Mouse (Mus musculus) neural tube, embryonic 15.5 days (tissue): ENCODE data around the gene Atp5e. TPM values are rescaled to one million over a fixed set of nuclear protein-coding genes. Genes with fewer than 3 reads are reported as not detected.

ENCODE experiments used
- ATAC-seq: fragments of 200-750 bp; cut with Nextera tagmentation; 2 replicates; pipeline ENCODE4 v1.8.0; 2017; ENCODE audit warnings: mild to moderate bottlenecking, moderate TSS enrichment, moderate library complexity; ENCODE audit not compliant: low FRiP score
- H3K27ac ChIP-seq: fragments of 300-500 bp; sonication (generic); replicated peaks from 2 replicates; pipeline ENCODE4 v1.5.1; 2015; ENCODE audit warnings: mild to moderate bottlenecking, inconsistent platforms
- H3K27me3 ChIP-seq: fragments of 300-500 bp; sonication (generic); replicated peaks from 2 replicates; pipeline ENCODE4 v1.6.1; 2015; ENCODE audit warnings: inconsistent platforms
- H3K36me3 ChIP-seq: fragments of 300-500 bp; sonication (generic); 2 replicates; pipeline ENCODE4 v1.6.1; 2015; ENCODE audit warnings: inconsistent platforms
- H3K4me1 ChIP-seq: fragments of 300-500 bp; sonication (generic); 2 replicates; pipeline ENCODE4 v1.6.1; 2015; ENCODE audit warnings: inconsistent platforms
- H3K4me2 ChIP-seq: fragments of 300-500 bp; sonication (generic); 2 replicates; pipeline ENCODE4 v1.6.1; 2015; ENCODE audit warnings: inconsistent platforms, mild to moderate bottlenecking, moderate library complexity
- H3K4me3 ChIP-seq: fragments of 300-500 bp; sonication (generic); replicated peaks from 2 replicates; pipeline ENCODE4 v1.5.1; 2015; ENCODE audit warnings: mild to moderate bottlenecking, inconsistent platforms
- H3K9ac ChIP-seq: fragments of 300-500 bp; sonication (generic); replicated peaks from 2 replicates; pipeline ENCODE4 v1.6.1; 2015; ENCODE audit warnings: mild to moderate bottlenecking, inconsistent platforms
- H3K9me3 ChIP-seq: fragments of 300-500 bp; sonication (generic); replicated peaks from 2 replicates; pipeline ENCODE4 v1.6.1; 2016; ENCODE audit warnings: inconsistent platforms
- WGBS: fragments of 180-500 bp; shearing (Covaris S2); methylation state at CpG from one replicate; pipeline ENCODE4 v1.1.7; 2015; ENCODE audit warnings: mixed read lengths; 5-methylcytosine and 5-hydroxymethylcytosine counted together
- polyA plus RNA-seq: library from polyadenylated mRNA; unstranded; fragments of >200 nt; fragmentation: Nextera tagmentation; extraction: Ambion mirVana; gene quantifications from 2 replicates; pipeline ENCODE4 v1.2.1, GENCODE M21; 2015

Atp5e gene
- 758 and 902 TPM in 2 replicates for polyA plus RNA-seq

GRCm38 (mm10) chr2:174463789-174464523 is at the start of gene Atp5e:
Gene Atp5e (minus strand): TSS chr2:174464105.
- ATAC-seq = peak; percentile 99
- Histone ChIP-seq H3K36me3 (peaks cover 45% of the 10 kb centered on the region), H3K27me3 (no peaks in the 10 kb centered on the region), H3K9me3 (no peaks in the 10 kb centered on the region), H3K4me3 (peak within 1 kb of the TSS; percentile 94), H3K4me2 (peak within 1 kb of the TSS; percentile 95), H3K27ac (peak within 1 kb of the TSS; percentile 85), H3K4me1 (peaks cover 16% of the 10 kb centered on the region), H3K9ac (peak within 1 kb of the TSS; percentile 89)
- 2% methylated on average over 48 of the region's 48 CpGs for WGBS

- no peak overlapping the region for H3K9ac ChIP-seq
- H3K36me3 ChIP-seq = no peaks in the 10 kb centered on the region
- no peak overlapping the region for H3K4me3 ChIP-seq
- no peaks in the 10 kb centered on the region for H3K9me3 ChIP-seq
- no peak overlapping the region for H3K27ac ChIP-seq
- WGBS = 93% methylated on average over 8 of the region's 8 CpGs
- no peak for ATAC-seq
- no peak overlapping the region for H3K4me2 ChIP-seq
- H3K27me3 ChIP-seq = no peaks in the 10 kb centered on the region
- no peaks in the 10 kb centered on the region for H3K4me1 ChIP-seq
Measured at GRCm38 (mm10) chr2:174509825-174510224, 45.9 kb upstream of the Atp5e start.

GRCm38 (mm10) chr2:174507998-174508397 is 44.1 kb upstream of the Atp5e start:
- 68% methylated on average over 4 of the region's 4 CpGs for WGBS
- Histone ChIP-seq H3K4me2 (no peak overlapping the region), H3K36me3 (no peaks in the 10 kb centered on the region), H3K4me3 (no peak overlapping the region), H3K27ac (no peak overlapping the region), H3K4me1 (no peaks in the 10 kb centered on the region), H3K9ac (no peak overlapping the region), H3K9me3 (no peaks in the 10 kb centered on the region), H3K27me3 (no peaks in the 10 kb centered on the region)
- ATAC-seq = no peak

DNA sequence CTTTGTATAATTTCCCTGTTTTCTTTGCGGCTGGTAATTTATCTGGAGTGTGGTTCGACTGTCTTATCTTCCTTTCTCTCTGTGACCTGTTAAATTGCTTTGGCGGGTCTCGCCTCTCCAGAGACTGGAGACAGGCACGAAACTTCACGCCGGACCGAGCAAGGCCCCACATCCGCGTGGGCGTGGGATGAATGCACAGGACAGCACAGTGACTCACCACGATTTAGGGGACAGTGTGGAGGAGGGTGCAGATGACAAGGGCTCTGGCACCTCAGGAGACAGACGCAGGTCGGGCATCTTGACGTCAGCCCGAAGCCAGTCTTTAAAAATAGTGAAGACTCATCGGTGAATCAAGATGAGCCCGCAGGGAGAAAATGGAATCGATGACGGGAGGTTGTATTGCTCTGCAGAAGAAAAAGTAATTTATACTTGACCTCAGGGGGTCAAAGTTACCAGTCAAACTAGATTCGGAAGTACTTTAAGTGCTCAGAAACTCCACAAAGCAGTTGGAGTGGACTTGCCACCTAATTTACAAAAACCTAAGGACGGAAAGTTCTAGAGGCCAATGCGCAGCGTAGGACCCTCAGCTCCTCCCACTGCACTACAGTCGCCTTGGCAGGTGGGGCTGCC is 39.0 kb upstream of the Atp5e start:
- Histone ChIP-seq H3K27ac (no peak overlapping the region), H3K4me3 (no peak overlapping the region), H3K27me3 (no peaks in the 10 kb centered on the region), H3K36me3 (no peaks in the 10 kb centered on the region), H3K9ac (no peak overlapping the region), H3K9me3 (no peaks in the 10 kb centered on the region), H3K4me1 (peaks cover 9% of the 10 kb centered on the region), H3K4me2 (no peak overlapping the region)
- no peak for ATAC-seq
- 78% methylated on average over 25 of the region's 25 CpGs for WGBS

DNA sequence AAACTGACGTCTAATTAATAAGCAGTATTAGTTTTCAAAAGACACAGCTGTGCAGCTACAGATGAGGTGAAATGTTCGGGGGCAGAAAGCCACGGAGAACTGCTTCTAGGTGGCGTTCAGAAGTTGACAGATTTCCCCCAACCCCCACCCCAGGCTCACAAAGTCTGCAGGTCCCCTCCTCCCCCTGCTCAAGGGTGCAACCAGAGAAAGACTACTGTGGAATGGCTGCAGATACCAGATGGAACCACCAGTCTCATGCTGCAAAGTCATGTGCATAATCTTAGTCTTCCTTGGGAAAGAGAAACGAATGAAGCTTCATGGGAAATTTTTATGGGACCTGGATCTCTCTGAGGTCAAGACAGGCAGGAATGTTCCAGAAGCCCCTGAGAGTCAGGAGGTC is 38.4 kb upstream of the Atp5e start:
- Histone ChIP-seq H3K9ac (no peak overlapping the region), H3K4me1 (peaks cover 9% of the 10 kb centered on the region), H3K9me3 (no peaks in the 10 kb centered on the region), H3K27me3 (no peaks in the 10 kb centered on the region), H3K27ac (no peak overlapping the region), H3K36me3 (no peaks in the 10 kb centered on the region), H3K4me3 (no peak overlapping the region), H3K4me2 (no peak overlapping the region)
- WGBS = 41% methylated on average over 5 of the region's 5 CpGs
- ATAC-seq = no peak

DNA sequence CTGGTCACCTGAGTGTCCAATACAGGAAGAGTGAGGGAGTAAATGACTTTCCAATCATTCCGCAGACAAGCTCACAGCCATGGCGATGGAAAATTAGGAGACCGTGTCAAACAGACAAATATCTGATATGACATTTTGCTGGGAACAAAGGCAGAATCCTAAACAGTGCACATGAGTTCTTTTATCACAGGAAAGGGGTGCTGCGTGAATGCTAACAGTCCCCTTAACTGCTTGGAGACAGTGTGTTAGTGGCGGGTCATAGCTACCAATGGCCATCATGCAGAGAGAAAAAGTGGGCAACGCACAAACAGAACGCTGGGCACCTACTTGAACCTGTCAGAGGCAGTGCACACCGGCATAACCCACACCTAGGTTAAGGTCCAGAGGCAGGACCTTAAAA is 37.6 kb upstream of the Atp5e start:
- no peak overlapping the region for H3K27ac ChIP-seq
- ATAC-seq = no peak
- H3K27me3 ChIP-seq = no peaks in the 10 kb centered on the region
- no peaks in the 10 kb centered on the region for H3K36me3 ChIP-seq
- no peak overlapping the region for H3K4me3 ChIP-seq
- no peak overlapping the region for H3K9ac ChIP-seq
- no peaks in the 10 kb centered on the region for H3K9me3 ChIP-seq
- H3K4me2 ChIP-seq = no peak overlapping the region
- H3K4me1 ChIP-seq = peaks cover 9% of the 10 kb centered on the region
- WGBS = 74% methylated on average over 8 of the region's 8 CpGs

- H3K4me2 ChIP-seq = no peak overlapping the region
- no peak overlapping the region for H3K4me3 ChIP-seq
Measured at GRCm38 (mm10) chr2:174500814-174501503, 37.1 kb upstream of the Atp5e start.

GRCm38 (mm10) chr2:174492858-174493257 is 29.0 kb upstream of the Atp5e start:
- no peaks in the 10 kb centered on the region for H3K36me3 ChIP-seq
- no peak overlapping the region for H3K27ac ChIP-seq
- no peak for ATAC-seq
- H3K9me3 ChIP-seq = 0 out of 2 replicates have a peak, but pooled peaks cover 2% of the 10 kb centered on the region
- WGBS = 80% methylated on average over 2 of the region's 2 CpGs
- H3K4me3 ChIP-seq = no peak overlapping the region
- H3K4me2 ChIP-seq = no peak overlapping the region
- no peaks in the 10 kb centered on the region for H3K4me1 ChIP-seq
- no peaks in the 10 kb centered on the region for H3K27me3 ChIP-seq
- no peak overlapping the region for H3K9ac ChIP-seq

More at GRCm38 (mm10) chr2:174500814-174501503, 37.1 kb upstream of the Atp5e start:
- Histone ChIP-seq H3K4me1 (peaks cover 9% of the 10 kb centered on the region), H3K27ac (no peak overlapping the region), H3K36me3 (no peaks in the 10 kb centered on the region), H3K9ac (no peak overlapping the region), H3K27me3 (no peaks in the 10 kb centered on the region), H3K9me3 (no peaks in the 10 kb centered on the region)
- 64% methylated on average over 14 of the region's 14 CpGs for WGBS
- no peak for ATAC-seq

DNA sequence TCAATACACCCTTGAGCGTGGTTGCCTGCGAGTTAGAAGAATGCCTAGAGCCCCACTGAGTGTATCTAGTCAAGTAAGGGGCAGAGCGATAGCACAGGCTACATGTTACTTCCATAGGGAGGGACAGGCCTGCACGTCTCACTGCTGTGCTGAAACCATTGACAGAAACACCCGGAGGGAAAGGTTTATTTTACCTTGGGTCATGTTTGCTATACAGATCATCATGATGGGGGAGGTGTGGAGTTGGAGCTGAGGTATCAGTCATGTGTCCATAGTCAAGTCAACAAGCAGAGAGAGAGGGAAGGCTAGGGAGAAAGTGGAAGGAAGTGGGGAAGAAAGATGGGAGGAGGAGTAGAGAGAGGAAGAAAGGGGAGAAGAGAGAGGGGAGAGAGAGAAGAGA is 23.1 kb upstream of the Atp5e start:
- no peaks in the 10 kb centered on the region for H3K36me3 ChIP-seq
- no peaks in the 10 kb centered on the region for H3K4me1 ChIP-seq
- no peak overlapping the region for H3K27ac ChIP-seq
- no peak overlapping the region for H3K4me3 ChIP-seq
- H3K27me3 ChIP-seq = no peaks in the 10 kb centered on the region
- H3K9ac ChIP-seq = no peak overlapping the region
- WGBS = 89% methylated on average over 5 of the region's 5 CpGs
- 0 out of 2 replicates have a peak, but pooled peaks cover 2% of the 10 kb centered on the region for H3K9me3 ChIP-seq
- H3K4me2 ChIP-seq = no peak overlapping the region
- ATAC-seq = no peak

DNA sequence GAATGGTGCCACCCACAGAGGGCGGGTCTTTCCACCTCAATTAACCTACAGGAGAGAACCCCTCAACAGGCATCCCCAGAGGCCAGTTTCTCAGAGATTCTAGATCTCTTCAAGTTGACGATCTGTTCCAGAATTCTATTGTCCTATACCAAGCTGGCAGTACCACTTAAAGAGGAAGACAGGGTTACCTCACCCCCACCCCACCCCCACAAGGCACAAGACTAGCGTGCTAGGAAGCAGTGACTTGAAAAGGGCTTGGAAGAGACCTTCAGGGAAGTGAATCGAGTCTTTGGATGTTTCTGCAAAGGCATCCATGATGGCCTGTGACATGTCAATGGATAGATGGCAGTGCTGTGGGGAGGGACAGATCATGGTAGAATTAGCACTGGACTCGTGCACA is 14.8 kb upstream of the Atp5e start:
- H3K4me1 ChIP-seq = no peaks in the 10 kb centered on the region
- no peak overlapping the region for H3K4me2 ChIP-seq
- H3K36me3 ChIP-seq = no peaks in the 10 kb centered on the region
- no peaks in the 10 kb centered on the region for H3K9me3 ChIP-seq
- no peak overlapping the region for H3K9ac ChIP-seq
- no peak for ATAC-seq
- H3K4me3 ChIP-seq = no peak overlapping the region
- H3K27ac ChIP-seq = no peak overlapping the region
- 79% methylated on average over 5 of the region's 5 CpGs for WGBS
- H3K27me3 ChIP-seq = no peaks in the 10 kb centered on the region

DNA sequence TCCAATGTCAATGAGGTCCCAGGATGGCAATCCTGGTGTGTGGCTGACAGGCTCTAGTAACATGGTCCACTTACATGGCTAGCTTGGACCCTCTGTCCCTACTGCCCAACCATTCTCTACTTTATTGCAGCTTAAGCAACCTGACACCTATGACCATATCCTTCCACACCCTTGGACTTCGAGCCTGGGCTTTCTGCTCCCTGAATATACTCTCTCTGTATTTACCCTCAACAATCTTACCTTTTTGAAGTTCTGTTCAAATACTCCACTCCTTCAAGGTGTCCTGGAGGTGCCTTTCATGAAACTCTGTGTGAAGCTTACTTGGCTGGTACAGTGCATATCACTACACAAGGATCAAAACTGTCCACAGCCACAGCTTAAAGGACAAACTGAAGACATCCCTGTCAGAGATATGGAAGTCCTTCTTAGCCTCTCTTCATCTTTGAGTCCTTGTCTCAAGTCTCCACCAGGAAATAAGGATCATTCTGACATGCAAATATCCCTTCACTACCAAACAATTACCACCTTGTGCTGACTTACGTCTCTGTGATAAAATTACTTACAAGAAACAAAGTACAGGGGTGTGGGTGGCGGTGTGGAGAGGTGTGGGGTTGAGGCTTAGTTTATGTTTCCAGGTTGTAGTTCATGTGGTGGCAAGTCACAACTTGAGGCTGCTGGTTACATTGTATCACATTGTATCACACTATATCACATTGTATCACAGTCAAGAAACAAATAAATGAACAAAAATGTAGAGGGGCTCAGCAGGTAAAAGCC is 13.8 kb upstream of the Atp5e start:
- Histone ChIP-seq H3K4me2 (no peak overlapping the region), H3K4me1 (peaks cover 6% of the 10 kb centered on the region), H3K9ac (no peak overlapping the region), H3K27ac (no peak overlapping the region), H3K4me3 (no peak overlapping the region), H3K36me3 (no peaks in the 10 kb centered on the region), H3K27me3 (no peaks in the 10 kb centered on the region), H3K9me3 (no peaks in the 10 kb centered on the region)
- ATAC-seq = no peak
- 74% methylated on average over 3 of the region's 3 CpGs for WGBS
